Mouse (Mus musculus): ENCODE data around the gene Grip1.

Gene Grip1

GRCm38 (mm10) chr10:119463345-119463744 is 9.7 kb downstream of the Grip1 start:
- DNase-seq (ENCODE audit: low read depth) = no peak

GRCm38 (mm10) chr10:119463793-119464192 is 10.2 kb downstream of the Grip1 start:
- DNase-seq (ENCODE audit: low read depth) = no peak

GRCm38 (mm10) chr10:119467976-119468375 is 14.3 kb downstream of the Grip1 start:
- no peak for DNase-seq (ENCODE audit: low read depth)

- DNase-seq (ENCODE audit: low read depth) = no peak
Measured at GRCm38 (mm10) chr10:119470096-119470495, 16.5 kb downstream of the Grip1 start.

- no peak for DNase-seq (ENCODE audit: low read depth)
Measured at GRCm38 (mm10) chr10:119475166-119475565, 21.5 kb downstream of the Grip1 start.

GRCm38 (mm10) chr10:119477661-119478060 is 24.0 kb downstream of the Grip1 start:
- no peak for DNase-seq (ENCODE audit: low read depth)

GRCm38 (mm10) chr10:119483068-119483705 is 29.6 kb downstream of the Grip1 start:
- DNase-seq (ENCODE audit: low read depth) = no peak

GRCm38 (mm10) chr10:119483766-119484165 is 30.1 kb downstream of the Grip1 start:
- no peak for DNase-seq (ENCODE audit: low read depth)

- no peak for DNase-seq (ENCODE audit: low read depth)
Measured at GRCm38 (mm10) chr10:119486936-119487335, 33.3 kb downstream of the Grip1 start.

GRCm38 (mm10) chr10:119490831-119491230 is 37.2 kb downstream of the Grip1 start:
- no peak for DNase-seq (ENCODE audit: low read depth)

- no peak for DNase-seq (ENCODE audit: low read depth)
Measured at GRCm38 (mm10) chr10:119495317-119495716, 41.7 kb downstream of the Grip1 start.

- DNase-seq (ENCODE audit: low read depth) = no peak
Measured at GRCm38 (mm10) chr10:119496221-119496620, 42.6 kb downstream of the Grip1 start.

- DNase-seq (ENCODE audit: low read depth) = no peak
Measured at GRCm38 (mm10) chr10:119521686-119522085, 68.1 kb downstream of the Grip1 start.

GRCm38 (mm10) chr10:119525730-119526129 is 72.1 kb downstream of the Grip1 start:
- no peak for DNase-seq (ENCODE audit: low read depth)

GRCm38 (mm10) chr10:119534852-119535251 is 81.2 kb downstream of the Grip1 start:
- DNase-seq (ENCODE audit: low read depth) = no peak

GRCm38 (mm10) chr10:119541655-119542054 is 88.0 kb downstream of the Grip1 start:
- no peak for DNase-seq (ENCODE audit: low read depth)

GRCm38 (mm10) chr10:119543771-119544170 is 90.1 kb downstream of the Grip1 start:
- no peak for DNase-seq (ENCODE audit: low read depth)

- no peak for DNase-seq (ENCODE audit: low read depth)
Measured at GRCm38 (mm10) chr10:119544743-119545142, 91.1 kb downstream of the Grip1 start.

GRCm38 (mm10) chr10:119547875-119548274 is 94.2 kb downstream of the Grip1 start:
- DNase-seq (ENCODE audit: low read depth) = no peak

- no peak for DNase-seq (ENCODE audit: low read depth)
Measured at GRCm38 (mm10) chr10:119548774-119549173, 95.1 kb downstream of the Grip1 start.

- DNase-seq (ENCODE audit: low read depth) = no peak
Measured at GRCm38 (mm10) chr10:119550630-119551029, 97.0 kb downstream of the Grip1 start.

- DNase-seq (ENCODE audit: low read depth) = no peak
Measured at GRCm38 (mm10) chr10:119556346-119556745, 102.7 kb downstream of the Grip1 start.

- no peak for DNase-seq (ENCODE audit: low read depth)
Measured at GRCm38 (mm10) chr10:119558432-119558831, 104.8 kb downstream of the Grip1 start.

GRCm38 (mm10) chr10:119564862-119565261 is 111.2 kb downstream of the Grip1 start:
- DNase-seq (ENCODE audit: low read depth) = no peak

Measured in induced T-regulatory cell, adult 2 months (primary cell).